Mouse (Mus musculus) splenic B cell, adult 2 months (primary cell): ENCODE data around the gene Rnd2.

Experiments
- DNase-seq: peaks from one replicate; pipeline ENCODE4 v3.0.0-alpha.2; 2011; ENCODE audit warnings: low read depth, low spot score
- H3K27me3 ChIP-seq: 2 replicates; pipeline ENCODE4 v1.6.1; 2012; ENCODE audit warnings: mild to moderate bottlenecking, low read length, moderate library complexity, mixed read lengths; ENCODE audit not compliant: control insufficient read depth, poor library complexity, insufficient read depth, severe bottlenecking
- H3K36me3 ChIP-seq: 2 replicates; pipeline ENCODE4 v1.6.1; 2012; ENCODE audit warnings: mild to moderate bottlenecking, low read length, moderate library complexity, mixed read lengths; ENCODE audit not compliant: control insufficient read depth, poor library complexity, insufficient read depth, severe bottlenecking

Gene Rnd2

GRCm38 (mm10) chr11:101507090-101507489 lies 42.3 kb downstream of the Rnd2 start:
- no peak for DNase-seq
- Histone ChIP-seq H3K36me3 (0 out of 2 replicates have a peak, but pooled peaks cover 1% of the 10 kb centered on the region), H3K27me3 (no peaks in the 10 kb centered on the region)

- Histone ChIP-seq H3K36me3 (no peaks in the 10 kb centered on the region), H3K27me3 (no peaks in the 10 kb centered on the region)
- DNase-seq: no peak
Observed at GRCm38 (mm10) chr11:101518937-101519336, 54.1 kb downstream of the Rnd2 start.

- Histone ChIP-seq H3K36me3 (peaks cover 2% of the 10 kb centered on the region; the same call in 1 of the 2 replicates), H3K27me3 (no peaks in the 10 kb centered on the region)
- no peak for DNase-seq
Observed at GRCm38 (mm10) chr11:101519364-101519763, 54.6 kb downstream of the Rnd2 start.
